Mouse (Mus musculus): ENCODE results near the gene Mdm2.
"Not testable (repeated sequence)": the region's sequence is repeated elsewhere in the genome, so short reads cannot be mapped to it uniquely, and the experiment has no call there.

Gene Mdm2

GRCm38 (mm10) chr10:117732184-117732583 is 21.6 kb upstream of the Mdm2 start:
- DNase-seq = no peak

GRCm38 (mm10) chr10:117731244-117732101 is 20.9 kb upstream of the Mdm2 start:
- peak; percentile 81 to 85 for DNase-seq

DNA sequence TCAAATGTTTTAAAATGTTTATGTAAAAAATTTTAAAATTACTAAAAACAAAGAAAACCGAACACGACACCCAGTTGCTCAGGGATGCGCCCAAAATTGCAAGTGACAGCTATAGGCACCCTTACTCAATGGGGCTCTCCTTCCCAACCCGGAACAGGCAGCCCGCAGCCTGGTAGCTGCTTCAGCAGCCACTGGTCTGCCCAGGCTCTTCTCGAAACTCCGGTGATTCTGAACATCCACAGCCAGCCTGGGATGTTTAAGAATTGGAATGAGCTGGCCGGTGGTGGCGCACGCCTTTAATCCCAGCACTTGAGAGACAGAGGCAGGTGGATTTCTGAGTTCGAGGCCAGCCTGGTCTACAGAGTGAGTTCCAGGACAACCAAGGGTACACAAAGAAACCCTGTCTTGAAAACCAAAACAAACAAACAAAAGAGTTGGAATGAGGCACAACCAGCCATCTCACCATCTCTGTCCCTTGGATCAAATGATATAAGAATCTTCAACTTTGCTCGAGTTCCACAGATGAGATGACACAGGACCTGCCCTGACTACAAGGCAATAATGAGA is 20.2 kb upstream of the Mdm2 start:
- no peak for DNase-seq

DNA sequence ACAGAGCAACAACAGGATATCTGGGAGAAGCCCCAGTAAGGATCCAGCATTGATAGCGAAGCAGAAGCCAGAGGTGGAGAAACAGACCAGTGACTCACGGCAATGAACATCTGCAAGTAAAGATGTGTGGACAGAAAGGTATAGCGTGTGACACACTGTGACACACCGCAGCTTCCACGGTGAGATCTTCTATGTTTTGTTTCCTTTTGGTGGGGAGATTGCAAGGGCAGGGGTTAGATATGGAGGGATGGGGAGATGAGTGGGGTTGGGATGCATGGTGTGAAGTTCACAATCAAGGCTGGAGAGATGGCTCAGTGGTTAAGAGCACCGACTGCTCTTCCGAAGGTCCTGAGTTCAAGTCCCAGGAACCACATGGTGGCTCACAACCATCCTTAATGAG is 19.6 kb upstream of the Mdm2 start:
- DNase-seq = no peak

- DNase-seq = no peak
These were observed 18.7 kb upstream of the Mdm2 start for GRCm38 (mm10) chr10:117729139-117729814.

GRCm38 (mm10) chr10:117728574-117728973 is 18.0 kb upstream of the Mdm2 start:
- DNase-seq = no peak

- DNase-seq = no peak
These were observed 17.1 kb upstream of the Mdm2 start for GRCm38 (mm10) chr10:117727518-117728110.

GRCm38 (mm10) chr10:117726888-117727385 is 16.4 kb upstream of the Mdm2 start:
- no peak for DNase-seq

- DNase-seq = no peak
These were observed 15.8 kb upstream of the Mdm2 start for GRCm38 (mm10) chr10:117726350-117726749.

DNA sequence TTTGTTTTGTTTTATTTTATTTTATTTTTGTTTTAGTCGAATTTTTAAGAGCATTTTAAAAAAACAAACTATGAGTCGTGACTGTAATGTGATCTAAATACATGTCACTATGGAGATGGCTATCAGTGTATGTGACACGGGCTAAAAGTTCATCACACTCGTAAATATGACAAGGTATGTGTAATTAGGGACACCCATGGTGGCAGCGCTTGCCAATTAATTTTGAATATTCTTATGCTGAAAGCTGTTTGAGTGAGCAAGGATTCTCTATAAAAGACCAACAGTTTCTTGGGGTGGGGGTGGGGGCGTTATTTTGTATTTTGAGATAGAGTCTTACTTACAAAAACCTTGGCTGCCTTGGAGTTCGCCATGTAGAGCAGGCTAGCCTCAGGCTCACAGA is 15.1 kb upstream of the Mdm2 start:
- DNase-seq = no peak

- DNase-seq = no peak
These were observed 14.3 kb upstream of the Mdm2 start for GRCm38 (mm10) chr10:117724804-117725361.

DNA sequence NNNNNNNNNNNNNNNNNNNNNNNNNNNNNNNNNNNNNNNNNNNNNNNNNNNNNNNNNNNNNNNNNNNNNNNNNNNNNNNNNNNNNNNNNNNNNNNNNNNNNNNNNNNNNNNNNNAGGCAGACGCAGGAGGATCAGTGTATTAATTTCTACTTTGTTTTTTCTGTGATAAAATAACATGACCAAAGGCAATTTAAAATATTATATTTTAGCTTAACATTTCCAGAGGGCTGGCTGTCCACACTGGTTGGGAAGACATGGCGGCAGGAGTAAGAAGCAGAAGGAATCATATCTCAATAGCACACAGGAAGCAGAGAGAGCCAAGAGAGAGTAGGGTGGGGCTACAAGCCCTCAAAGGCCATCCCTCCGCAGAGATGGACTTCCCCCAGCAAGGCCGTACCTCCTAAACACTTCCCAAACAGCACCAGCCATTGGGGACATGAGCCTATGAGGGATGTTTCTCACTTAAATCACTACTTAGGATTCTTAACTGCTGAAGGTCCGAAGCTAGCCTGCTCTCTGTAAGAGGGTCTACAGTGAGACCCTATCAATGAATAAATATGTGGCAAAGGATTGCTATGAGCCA is 13.7 kb upstream of the Mdm2 start:
- DNase-seq = no peak

GRCm38 (mm10) chr10:117718161-117719119 is 7.9 kb upstream of the Mdm2 start:
- peak; percentile 95 to 96 for DNase-seq

- peak; percentile 86 to 88 for DNase-seq
These were observed 7.0 kb upstream of the Mdm2 start for GRCm38 (mm10) chr10:117717583-117717982.

GRCm38 (mm10) chr10:117716686-117717085 is 6.1 kb upstream of the Mdm2 start:
- no peak for DNase-seq

- DNase-seq = not testable (repeated sequence)
These were observed 5.1 kb upstream of the Mdm2 start for GRCm38 (mm10) chr10:117715654-117716053.

DNA sequence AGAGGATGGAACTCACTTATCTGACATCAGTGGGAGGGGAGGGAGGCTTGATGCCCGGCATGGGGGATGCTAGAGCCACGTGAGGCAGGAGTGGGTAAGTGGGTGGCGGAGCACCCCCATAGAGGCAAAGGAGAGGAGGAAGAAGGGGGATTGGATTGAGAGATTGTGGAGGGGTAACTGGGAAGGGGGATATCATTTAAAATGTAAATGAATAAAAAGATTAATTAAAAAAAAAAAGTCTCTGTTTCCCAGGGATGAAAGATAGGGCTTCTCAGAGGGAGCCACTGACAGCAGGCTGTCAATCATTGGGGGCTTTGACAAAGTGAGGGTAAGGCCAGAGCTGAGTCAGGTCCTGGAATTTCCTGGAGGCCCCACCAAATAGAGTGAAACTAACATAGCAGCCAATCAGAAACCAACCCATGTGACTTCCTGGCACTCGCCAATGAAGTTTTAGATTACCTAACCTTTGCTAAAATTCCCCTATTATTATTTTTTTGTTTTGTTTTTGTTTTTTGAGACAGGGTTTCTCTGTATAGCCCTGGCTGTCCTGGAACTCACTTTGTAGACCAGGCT is 4.5 kb upstream of the Mdm2 start:
- no peak for DNase-seq

DNA sequence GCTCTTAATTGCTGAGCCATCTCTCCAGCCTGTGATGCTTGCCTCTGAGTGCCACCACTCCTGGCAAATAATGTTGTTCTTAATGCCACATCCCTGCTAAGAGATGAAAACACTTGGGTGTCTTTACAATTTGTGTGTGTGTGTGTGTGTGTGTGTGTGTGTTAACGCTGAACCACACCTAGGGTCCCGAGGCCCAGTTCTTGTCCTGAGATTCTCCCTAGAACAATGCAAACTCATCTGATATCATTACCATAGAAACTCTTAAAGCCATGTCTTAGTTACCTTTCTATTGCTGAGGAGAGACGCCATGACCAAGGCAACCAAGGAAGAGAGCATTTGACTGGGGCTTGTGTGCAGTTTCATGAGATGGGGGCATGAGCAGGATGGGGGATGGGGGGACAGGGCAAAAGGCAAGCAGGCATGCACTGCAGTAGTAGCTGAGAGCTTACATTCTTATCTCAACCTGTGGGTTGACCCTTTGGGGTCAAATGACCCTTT is 3.5 kb upstream of the Mdm2 start:
- no peak for DNase-seq

- DNase-seq = no peak
These were observed 2.9 kb upstream of the Mdm2 start for GRCm38 (mm10) chr10:117713466-117713865.

GRCm38 (mm10) chr10:117712871-117713270 is 2.3 kb upstream of the Mdm2 start:
- DNase-seq = no peak

Data from kidney, postnatal 36 days (tissue).